Mouse (Mus musculus): ENCODE measurements around the gene Nat14.

DNA sequence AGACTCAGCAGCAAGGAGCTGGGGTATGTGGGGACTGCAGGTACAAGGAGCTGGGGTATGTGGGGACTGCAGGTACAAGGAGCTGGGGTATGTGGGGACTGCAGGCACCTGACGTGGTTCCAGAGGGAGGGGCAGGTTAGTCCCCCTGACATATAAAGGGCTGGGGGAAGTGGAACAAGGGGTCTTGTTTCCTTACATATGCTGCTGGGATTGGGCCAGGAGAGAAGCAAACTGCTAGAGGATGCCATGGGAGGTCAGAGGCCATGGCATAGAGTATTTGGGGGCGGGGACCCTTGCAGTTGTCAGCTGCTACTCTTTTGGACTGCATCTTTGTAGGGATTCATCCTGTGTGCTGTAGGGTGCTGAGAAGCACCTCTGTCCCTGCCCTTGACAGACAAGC, 4.3 kb upstream of the Nat14 start:
- TF ChIP-seq CTCF (IDR thresholded peaks at IDR 0.05): no peak
- TF ChIP-seq POLR2A (IDR thresholded peaks at IDR 0.05; ENCODE audit: insufficient read depth, low read depth, low read length): no peak
- TF ChIP-seq EP300 (IDR thresholded peaks at IDR 0.05; ENCODE audit: insufficient read depth, low read depth, low read length): no peak

All from heart, adult 2 months (tissue).